Mouse (Mus musculus) Patski (cell line): ENCODE results near the gene Skap2. TPM values are rescaled to one million over a fixed set of nuclear protein-coding genes. Genes with fewer than 3 reads are reported as not detected.

Experiments used
- ATAC-seq: fragments of 100-300 bp; one replicate; pipeline ENCODE4 v1.8.0; 2021
- CTCF ChIA-PET: fragments of 350-600 bp; sonication (Branson Sonifier 250); formaldehyde crosslinking; loops from one replicate; lab custom pipeline; 2022; ENCODE audit warnings: inconsistent platforms; lab: Charles Lee
- POLR2A ChIA-PET: fragments of 350-600 bp; sonication (Branson Sonifier 250); formaldehyde crosslinking; loops from one replicate; lab custom pipeline; 2022; ENCODE audit warnings: antibody characterized with exemption, inconsistent platforms; lab: Charles Lee
- DNase-seq: peaks from one replicate; pipeline ENCODE4 v3.0.0-alpha.2; 2011; ENCODE audit warnings: low read depth, low spot score
- H3K27me3 ChIP-seq: fragments of 371-371 bp; one replicate; pipeline ENCODE4 v1.5.1; 2021
- CTCF ChIP-seq: fragments of 100-300 bp; IDR thresholded peaks from one replicate; pipeline ENCODE4 v1.5.1; 2021
- in situ Hi-C: fragments of 300-500 bp; cut with MboI; formaldehyde crosslinking; loops from 3 replicates; pipeline ENCODE4 v1.11.1; 2018; ENCODE audit warnings: low pct_unique_long_range_greater_than_20kb, mixed read lengths
- polyA plus RNA-seq: library from polyadenylated mRNA; unstranded; gene quantifications from one replicate; pipeline ENCODE4 v1.2.3, GENCODE M21; 2021

The Skap2 gene
- polyA plus RNA-seq, 1 experiment from 2014 or later, result 83.3 TPM

GRCm38 (mm10) chr6:51898318-51898994 lies 113.9 kb downstream of the Skap2 start:
- ATAC-seq (no peak), DNase-seq (no peak)
- in situ Hi-C loops, result no loop called here
- CTCF ChIA-PET, result interaction anchor here (1.0 to 1.8 kb wide), 4 partner anchors 11 to 20 kb away, joined by 3 to 4 read pairs (median 3); no protein-coding TSS in a partner anchor
- POLR2A ChIA-PET, result no interaction called here
- TF ChIP-seq CTCF, result no peak
- H3K27me3 ChIP-seq, result no peaks in the 10 kb centered on the region

GRCm38 (mm10) chr6:51895753-51896152 lies 116.6 kb downstream of the Skap2 start:
- CTCF ChIA-PET, result no interaction called here
- DNase-seq, result no peak
- no peak for TF ChIP-seq CTCF

GRCm38 (mm10) chr6:51894717-51895116 lies 117.6 kb downstream of the Skap2 start:
- ChIA-PET POLR2A (no interaction called here), CTCF (interaction anchor here (1.3 kb wide), 1 partner anchor 24 kb away, joined by 3 read pairs; no protein-coding TSS in a partner anchor)
- no peaks in the 10 kb centered on the region for H3K27me3 ChIP-seq
- no peak for TF ChIP-seq CTCF
- in situ Hi-C loops, result no loop called here
- ATAC-seq (no peak), DNase-seq (no peak)

More at GRCm38 (mm10) chr6:51895753-51896152, 116.6 kb downstream of the Skap2 start:
- no peaks in the 10 kb centered on the region for H3K27me3 ChIP-seq
- no peak for ATAC-seq
- POLR2A ChIA-PET, result no interaction called here
- in situ Hi-C loops, result no loop called here

- no peak for ATAC-seq
- in situ Hi-C loops, result no loop called here
- ChIA-PET CTCF (no interaction called here), POLR2A (interaction anchor here (0.6 to 1.4 kb wide), 2 partner anchors 10 to 13 kb away, joined by 3 read pairs; no protein-coding TSS in a partner anchor)
- TF ChIP-seq CTCF, result no peak
- no peak for DNase-seq
- no peaks in the 10 kb centered on the region for H3K27me3 ChIP-seq
Observed at GRCm38 (mm10) chr6:51890356-51890755, 122.0 kb downstream of the Skap2 start.

GRCm38 (mm10) chr6:51889824-51890223 lies 122.5 kb downstream of the Skap2 start:
- CTCF ChIA-PET, result no interaction called here

GRCm38 (mm10) chr6:51886902-51887431 lies 125.4 kb downstream of the Skap2 start:
- DNase-seq (no peak), ATAC-seq (no peak)
- POLR2A ChIA-PET, result interaction anchor here (0.7 kb wide), 1 partner anchor 27 kb away, joined by 3 read pairs; no protein-coding TSS in a partner anchor
- CTCF ChIA-PET, result interaction anchor here (0.8 to 1.7 kb wide), 2 partner anchors 10 to 12 kb away, joined by 4 to 11 read pairs; no protein-coding TSS in a partner anchor
- H3K27me3 ChIP-seq, result no peaks in the 10 kb centered on the region
- in situ Hi-C loops, result no loop called here
- TF ChIP-seq CTCF, result no peak

More at GRCm38 (mm10) chr6:51889824-51890223, 122.5 kb downstream of the Skap2 start:
- no peak for ATAC-seq
- no peak for TF ChIP-seq CTCF
- no peak for DNase-seq
- in situ Hi-C loops, result no loop called here
- POLR2A ChIA-PET, result interaction anchor here (0.6 kb wide), 1 partner anchor 11 kb away, joined by 3 read pairs; no protein-coding TSS in a partner anchor
- H3K27me3 ChIP-seq, result no peaks in the 10 kb centered on the region

- POLR2A ChIA-PET, result no interaction called here
Observed at GRCm38 (mm10) chr6:51882880-51883274, 129.5 kb downstream of the Skap2 start.

GRCm38 (mm10) chr6:51882266-51882879 lies 130.0 kb downstream of the Skap2 start:
- ChIA-PET POLR2A (no interaction called here), CTCF (no interaction called here)
- in situ Hi-C loops, result no loop called here
- no peak for DNase-seq
- TF ChIP-seq CTCF, result no peak
- no peaks in the 10 kb centered on the region for H3K27me3 ChIP-seq
- ATAC-seq, result no peak

More at GRCm38 (mm10) chr6:51882880-51883274, 129.5 kb downstream of the Skap2 start:
- H3K27me3 ChIP-seq, result no peaks in the 10 kb centered on the region
- in situ Hi-C loops, result no loop called here
- DNase-seq, result no peak
- ATAC-seq, result no peak
- no peak for TF ChIP-seq CTCF
- CTCF ChIA-PET, result no interaction called here

GRCm38 (mm10) chr6:51881181-51881968 lies 131.0 kb downstream of the Skap2 start:
- no peaks in the 10 kb centered on the region for H3K27me3 ChIP-seq
- ChIA-PET CTCF (no interaction called here), POLR2A (no interaction called here)
- no peak for TF ChIP-seq CTCF
- no peak for DNase-seq
- in situ Hi-C loops, result no loop called here
- ATAC-seq, result no peak

GRCm38 (mm10) chr6:51880778-51881177 lies 131.6 kb downstream of the Skap2 start:
- DNase-seq, result no peak
- no peak for ATAC-seq
- ChIA-PET POLR2A (no interaction called here), CTCF (no interaction called here)
- no peak for TF ChIP-seq CTCF
- H3K27me3 ChIP-seq, result no peaks in the 10 kb centered on the region
- in situ Hi-C loops, result no loop called here
